24 mouse cellular contexts compared by ENCODE assay signal in the genomic region with DNA sequence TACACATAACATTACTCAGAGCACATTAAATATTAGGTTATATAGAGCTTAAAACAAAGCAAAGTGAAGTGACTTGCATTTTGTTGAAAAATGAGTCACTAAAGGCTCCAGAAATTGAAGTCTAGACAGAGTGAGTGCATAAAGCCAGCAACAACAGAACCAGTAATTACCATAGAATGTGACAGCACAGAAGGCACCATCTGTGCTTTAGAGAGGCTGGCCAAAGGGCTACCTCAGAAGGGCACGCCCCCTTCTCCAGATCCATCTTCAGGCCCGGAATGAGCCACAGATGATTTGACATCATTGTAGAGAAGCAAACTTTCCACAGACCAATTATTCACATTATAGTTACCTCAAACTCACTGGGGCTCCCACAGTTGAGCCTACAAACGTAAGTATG.
DNase-seq lines count a peak whose midpoint lies in the region; ATAC-seq and TF ChIP-seq lines count a peak whose summit lies in the region.
"Had no signal": no experiment of that assay in that cellular context is flagged by ENCODE, and none has a peak within 500 bp of the region (broad histone marks: within the 10 kb centered on the region; RNA-seq: fewer than 3 reads in every experiment).

No protein-coding gene starts in this region.

- no peak overlapping the region for H3K4me3 ChIP-seq in forebrain, embryonic 14.5 days (ENCODE audit: low read depth, low read length)
- no peak overlapping the region for H3K4me3 ChIP-seq in forebrain, embryonic 13.5 days
- H3K4me3 ChIP-seq in hindbrain, postnatal 0 days (ENCODE audit: low read length): no peak overlapping the region
- H3K4me3 ChIP-seq in hindbrain, embryonic 14.5 days (replicated peaks; ENCODE audit: low read length): no peak overlapping the region
- H3K4me3 ChIP-seq: embryonic facial prominence, embryonic 15.5 days; forebrain, embryonic 12.5 days; heart, adult 2 months; hindbrain, embryonic 10.5 days; limb, embryonic 13.5 days; midbrain, embryonic 15.5 days; stomach, embryonic 15.5 days had no signal

- H3K9me3 ChIP-seq in forebrain, embryonic 14.5 days (replicated peaks; ENCODE audit: control insufficient read depth, low read length): no peaks in the 10 kb centered on the region
- H3K9me3 ChIP-seq in forebrain, embryonic 13.5 days (replicated peaks): no peaks in the 10 kb centered on the region
- no peaks in the 10 kb centered on the region for H3K9me3 ChIP-seq in hindbrain, postnatal 0 days (ENCODE audit: low read length)
- no peaks in the 10 kb centered on the region for H3K9me3 ChIP-seq in hindbrain, embryonic 14.5 days (ENCODE audit: control insufficient read depth, low read length)
- H3K9me3 ChIP-seq: embryonic facial prominence, embryonic 15.5 days; forebrain, embryonic 12.5 days; G1E; hindbrain, embryonic 10.5 days; limb, embryonic 13.5 days; midbrain, embryonic 15.5 days; stomach, embryonic 15.5 days had no signal

- no peaks in the 10 kb centered on the region for H3K27me3 ChIP-seq in forebrain, embryonic 14.5 days (replicated peaks; ENCODE audit: control insufficient read depth, insufficient read depth, low read length)
- no peaks in the 10 kb centered on the region for H3K27me3 ChIP-seq in forebrain, embryonic 13.5 days
- no peaks in the 10 kb centered on the region for H3K27me3 ChIP-seq in hindbrain, postnatal 0 days (ENCODE audit: insufficient read depth, low read length)
- no peaks in the 10 kb centered on the region for H3K27me3 ChIP-seq in hindbrain, embryonic 14.5 days (ENCODE audit: control insufficient read depth, insufficient read depth, low read length)
- H3K27me3 ChIP-seq: embryonic facial prominence, embryonic 15.5 days; forebrain, embryonic 12.5 days; limb, embryonic 13.5 days; midbrain, embryonic 15.5 days; stomach, embryonic 15.5 days had no signal

- H3K4me1 ChIP-seq in forebrain, embryonic 14.5 days (ENCODE audit: control insufficient read depth, insufficient read depth, low read length): no peaks in the 10 kb centered on the region
- no peaks in the 10 kb centered on the region for H3K4me1 ChIP-seq in forebrain, embryonic 13.5 days
- H3K4me1 ChIP-seq in hindbrain, postnatal 0 days (ENCODE audit: insufficient read depth, low read length): no peaks in the 10 kb centered on the region
- H3K4me1 ChIP-seq in hindbrain, embryonic 14.5 days (replicated peaks; ENCODE audit: control insufficient read depth, insufficient read depth, low read length): no peaks in the 10 kb centered on the region
- H3K4me1 ChIP-seq: embryonic facial prominence, embryonic 15.5 days; forebrain, embryonic 12.5 days; hindbrain, embryonic 10.5 days; limb, embryonic 13.5 days; midbrain, embryonic 15.5 days; stomach, embryonic 15.5 days had no signal

- no peaks in the 10 kb centered on the region for H3K36me3 ChIP-seq in forebrain, embryonic 14.5 days (ENCODE audit: control insufficient read depth, insufficient read depth, low read length)
- H3K36me3 ChIP-seq in forebrain, embryonic 13.5 days (ENCODE audit: poor library complexity, severe bottlenecking): no peaks in the 10 kb centered on the region
- no peaks in the 10 kb centered on the region for H3K36me3 ChIP-seq in hindbrain, postnatal 0 days (ENCODE audit: insufficient read depth, low read length)
- no peaks in the 10 kb centered on the region for H3K36me3 ChIP-seq in hindbrain, embryonic 14.5 days (replicated peaks; ENCODE audit: control insufficient read depth, insufficient read depth)
- H3K36me3 ChIP-seq: embryonic facial prominence, embryonic 15.5 days; forebrain, embryonic 12.5 days; G1E; hindbrain, embryonic 10.5 days; limb, embryonic 13.5 days; midbrain, embryonic 15.5 days; stomach, embryonic 15.5 days had no signal

- WGBS in forebrain, embryonic 14.5 days: 69% methylated on average over 3 of the region's 3 CpGs
- WGBS in forebrain, embryonic 13.5 days: 83% methylated on average over 3 of the region's 3 CpGs
- 68% methylated on average over 3 of the region's 3 CpGs for WGBS in hindbrain, postnatal 0 days
- 58% methylated on average over 3 of the region's 3 CpGs for WGBS in hindbrain, embryonic 14.5 days

- TF ChIP-seq POLR2A in brain, embryonic 14.5 days (IDR thresholded peaks at IDR 0.05; ENCODE audit: borderline replicate concordance, extremely low read depth, insufficient read depth, insufficient read length, poor library complexity, severe bottlenecking): no peak

- no peak overlapping the region for H3K9ac ChIP-seq in forebrain, embryonic 14.5 days (ENCODE audit: low read length)
- no peak overlapping the region for H3K9ac ChIP-seq in forebrain, embryonic 13.5 days
- no peak overlapping the region for H3K9ac ChIP-seq in hindbrain, postnatal 0 days (replicated peaks; ENCODE audit: low read length)
- no peak overlapping the region for H3K9ac ChIP-seq in hindbrain, embryonic 14.5 days
- H3K9ac ChIP-seq: embryonic facial prominence, embryonic 15.5 days; forebrain, embryonic 12.5 days; limb, embryonic 13.5 days; liver, embryonic 14.5 days; midbrain, embryonic 15.5 days; stomach, embryonic 15.5 days had no signal

- peak; percentile 13 for DNase-seq in forebrain, embryonic 14.5 days (ENCODE audit: low spot score)
- peak; percentile 44 for DNase-seq in hindbrain, postnatal 0 days (ENCODE audit: low spot score)
- no peak for DNase-seq in hindbrain, embryonic 14.5 days (ENCODE audit: low spot score)
- peak; percentile 33 for DNase-seq in Muller cell, postnatal 12 days (ENCODE audit: inconsistent ontology term)
- peak; percentile 28 for DNase-seq in brain, embryonic 14.5 days (ENCODE audit: low read depth)
- DNase-seq in neural tube, embryonic 10.5 days (ENCODE audit: extremely low spot score, low spot score): no peak
- DNase-seq in c-Kit-positive CD71-positive TER-119-positive erythroid progenitor cells, embryonic 14.5 days (ENCODE audit: low spot score): no peak
- DNase-seq: kidney, adult 9 months; kidney, postnatal 4 days; right cerebral cortex, postnatal 14 days; thymus, adult 2 months had no signal

- no peak overlapping the region for H3K4me2 ChIP-seq in forebrain, embryonic 14.5 days (ENCODE audit: low read length)
- no peak overlapping the region for H3K4me2 ChIP-seq in forebrain, embryonic 13.5 days
- H3K4me2 ChIP-seq in hindbrain, postnatal 0 days (ENCODE audit: low read depth, low read length): no peak overlapping the region
- no peak overlapping the region for H3K4me2 ChIP-seq in hindbrain, embryonic 14.5 days (replicated peaks)
- H3K4me2 ChIP-seq: embryonic facial prominence, embryonic 15.5 days; forebrain, embryonic 12.5 days; limb, embryonic 13.5 days; midbrain, embryonic 15.5 days; stomach, embryonic 15.5 days had no signal

- ATAC-seq in forebrain, embryonic 14.5 days: no peak
- ATAC-seq in forebrain, embryonic 13.5 days: no peak
- ATAC-seq in hindbrain, postnatal 0 days: peak; percentile 51; the same call in 1 of the 2 replicates
- no peak for ATAC-seq in hindbrain, embryonic 14.5 days (ENCODE audit: low FRiP score)
- ATAC-seq: CD4-positive, CD25-positive, alpha-beta regulatory T cell, adult 4 months; inflammation-experienced regulatory T-cells, adult 6 months; lung, postnatal 0 days; midbrain, embryonic 15.5 days had no signal

- no peak for TF ChIP-seq CTCF in hindbrain, postnatal 0 days (IDR thresholded peaks at IDR 0.05; ENCODE audit: low read depth)
- no peak for TF ChIP-seq CTCF in brain, embryonic 14.5 days (IDR thresholded peaks at IDR 0.05; ENCODE audit: borderline replicate concordance, extremely low read depth, insufficient read depth, insufficient read length)

- no peak overlapping the region for H3K27ac ChIP-seq in forebrain, embryonic 14.5 days (ENCODE audit: low read depth, low read length)
- no peak overlapping the region for H3K27ac ChIP-seq in forebrain, embryonic 13.5 days
- H3K27ac ChIP-seq in hindbrain, postnatal 0 days: no peak overlapping the region
- H3K27ac ChIP-seq in hindbrain, embryonic 14.5 days: no peak overlapping the region
- H3K27ac ChIP-seq: embryonic facial prominence, embryonic 15.5 days; forebrain, embryonic 12.5 days; heart, adult 2 months; hindbrain, embryonic 10.5 days; limb, embryonic 13.5 days; liver, embryonic 14.5 days; midbrain, embryonic 15.5 days; stomach, embryonic 15.5 days had no signal

Comparison
In these comparisons a context has a peak if more than half of its experiments do, and no peak if none do; other contexts are left out.
1. DNase-seq: peak in forebrain, embryonic 14.5 days (single experiment), hindbrain, postnatal 0 days (single experiment), Muller cell, postnatal 12 days (single experiment) and brain, embryonic 14.5 days (single experiment); none in hindbrain, embryonic 14.5 days (single experiment), neural tube, embryonic 10.5 days (single experiment) and c-Kit-positive CD71-positive TER-119-positive erythroid progenitor cells, embryonic 14.5 days (single experiment).